ENCODE assay signal across 8 mouse cellular contexts in the genomic region with DNA sequence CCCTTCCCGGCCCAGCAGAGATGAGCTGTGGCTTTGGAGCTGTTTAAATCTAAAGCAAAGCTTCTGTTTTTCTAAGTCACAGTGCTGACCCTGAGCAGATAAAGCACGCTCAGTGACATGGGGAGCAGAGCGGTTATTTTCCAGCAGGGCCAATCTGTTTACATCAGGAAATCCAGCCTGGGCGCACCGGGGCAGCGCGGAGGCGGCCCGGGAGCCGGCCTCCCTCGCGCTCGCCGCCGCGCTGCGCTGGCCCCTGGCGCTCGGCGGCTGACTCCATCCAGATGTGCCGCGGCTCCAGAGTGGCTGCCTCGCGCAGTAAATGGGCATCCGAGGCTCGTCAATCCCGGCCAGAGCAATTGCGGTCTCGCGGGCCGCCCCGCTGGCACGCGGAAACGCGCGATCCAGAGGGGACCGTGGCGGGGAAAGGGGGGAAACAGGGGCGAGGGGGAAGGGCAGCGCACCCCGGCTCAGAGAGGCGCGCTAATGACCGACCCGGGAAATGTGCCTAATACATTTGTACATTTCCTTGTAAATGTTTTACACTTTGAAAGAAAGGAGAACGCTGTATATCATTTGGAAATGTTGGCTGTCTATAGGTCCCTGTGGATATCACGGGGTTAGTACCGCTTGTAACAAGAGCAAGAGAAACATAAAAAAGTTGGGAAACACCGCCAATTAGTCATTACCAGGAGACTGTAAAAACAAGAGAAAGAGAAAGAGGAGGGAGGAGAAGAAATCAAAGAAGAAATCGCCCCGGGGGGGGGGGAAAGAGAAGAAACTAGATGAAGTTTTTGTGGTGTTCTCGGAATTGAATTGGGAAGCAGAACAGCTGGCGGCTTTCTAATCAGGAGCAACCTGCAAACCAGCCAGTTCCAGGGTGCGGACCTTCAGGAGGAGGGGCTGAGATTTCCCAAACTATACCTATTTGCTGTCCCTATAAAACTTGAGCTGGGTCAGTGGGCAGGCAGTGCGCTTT.
DNase-seq lines count a peak whose midpoint lies in the region; ATAC-seq lines count a peak whose summit lies in the region.

No protein-coding gene starts in this region.

- ATAC-seq in hindbrain, embryonic 13.5 days (ENCODE audit: low FRiP score): peak; percentile 95
- ATAC-seq in limb, embryonic 15.5 days (ENCODE audit: insufficient number of reproducible peaks, low FRiP score, low TSS enrichment, low read depth): peak; percentile 90
- ATAC-seq in neural tube, embryonic 11.5 days (ENCODE audit: insufficient read depth, low FRiP score, low TSS enrichment): peak; percentile 86
- no peak for ATAC-seq in megakaryocyte, adult 5-6 weeks (ENCODE audit: poor library complexity, severe bottlenecking)

- peak overlapping the region; percentile 59 for H3K9ac ChIP-seq in hindbrain, embryonic 13.5 days
- H3K9ac ChIP-seq in limb, embryonic 15.5 days: peak overlapping the region; percentile 42
- H3K9ac ChIP-seq in neural tube, embryonic 11.5 days (ENCODE audit: low read length): peak overlapping the region; percentile 37

- peak overlapping the region; percentile 47 for H3K4me3 ChIP-seq in hindbrain, embryonic 13.5 days
- peak overlapping the region; percentile 47 for H3K4me3 ChIP-seq in limb, embryonic 15.5 days
- H3K4me3 ChIP-seq in neural tube, embryonic 11.5 days (ENCODE audit: low read depth, low read length): peak overlapping the region; percentile 49

- peaks cover 21% of the 10 kb centered on the region for H3K27me3 ChIP-seq in hindbrain, embryonic 13.5 days
- H3K27me3 ChIP-seq in limb, embryonic 15.5 days: no peaks in the 10 kb centered on the region
- H3K27me3 ChIP-seq in neural tube, embryonic 11.5 days (ENCODE audit: control insufficient read depth, insufficient read depth, low read length): no peaks in the 10 kb centered on the region

- peak overlapping the region; percentile 25; the same call in 1 of the 2 replicates for H3K27ac ChIP-seq in hindbrain, embryonic 13.5 days
- H3K27ac ChIP-seq in limb, embryonic 15.5 days: peak overlapping the region; percentile 95
- H3K27ac ChIP-seq in neural tube, embryonic 11.5 days (ENCODE audit: low read depth, low read length): peak overlapping the region; percentile 60

- peaks cover 14% of the 10 kb centered on the region for H3K4me1 ChIP-seq in hindbrain, embryonic 13.5 days (replicated peaks)
- H3K4me1 ChIP-seq in limb, embryonic 15.5 days: peaks cover 21% of the 10 kb centered on the region
- 0 out of 2 replicates have a peak, but pooled peaks cover 2% of the 10 kb centered on the region for H3K4me1 ChIP-seq in neural tube, embryonic 11.5 days (ENCODE audit: control insufficient read depth, insufficient read depth, low read length)

- no peaks in the 10 kb centered on the region for H3K9me3 ChIP-seq in hindbrain, embryonic 13.5 days
- no peaks in the 10 kb centered on the region for H3K9me3 ChIP-seq in limb, embryonic 15.5 days
- no peaks in the 10 kb centered on the region for H3K9me3 ChIP-seq in neural tube, embryonic 11.5 days (ENCODE audit: control insufficient read depth, low read length)

- peak; percentile 16 for DNase-seq in ES-CJ7 (ENCODE audit: low read depth, low spot score)
- DNase-seq in adrenal gland, postnatal 14 days: peak; percentile 64
- peak; percentile 79 for DNase-seq in forelimb bud, embryonic 11.5 days (ENCODE audit: low read depth, low spot score)
- DNase-seq in neural tube, embryonic 11.5 days (ENCODE audit: low spot score): peak; percentile 74
- peak; percentile 61 for DNase-seq in yolk sac, embryonic 10.5 days (ENCODE audit: low spot score)

- H3K4me2 ChIP-seq in hindbrain, embryonic 13.5 days: peak overlapping the region; percentile 84
- H3K4me2 ChIP-seq in limb, embryonic 15.5 days: peak overlapping the region; percentile 69
- H3K4me2 ChIP-seq in neural tube, embryonic 11.5 days (ENCODE audit: low read depth): peak overlapping the region; percentile 73

- H3K36me3 ChIP-seq in hindbrain, embryonic 13.5 days: no peaks in the 10 kb centered on the region
- H3K36me3 ChIP-seq in limb, embryonic 15.5 days: no peaks in the 10 kb centered on the region
- H3K36me3 ChIP-seq in neural tube, embryonic 11.5 days (ENCODE audit: control insufficient read depth, insufficient read depth, low read length): no peaks in the 10 kb centered on the region

- 1% methylated on average over 56 of the region's 56 CpGs for WGBS in hindbrain, embryonic 13.5 days
- WGBS in limb, embryonic 15.5 days: under 1% methylated on average over 56 of the region's 56 CpGs
- WGBS in neural tube, embryonic 11.5 days: under 1% methylated on average over 56 of the region's 56 CpGs

Comparison
In these comparisons a context has a peak if more than half of its experiments do, and no peak if none do; other contexts are left out.
1. DNase-seq: peak in every context shown above with its lines; median percentile 79 in forelimb bud, embryonic 11.5 days; 74 in neural tube, embryonic 11.5 days; 64 in adrenal gland, postnatal 14 days; 61 in yolk sac, embryonic 10.5 days; 16 in ES-CJ7.
2. H3K27ac ChIP-seq: peak in every context shown above with its lines; median percentile 95 in limb, embryonic 15.5 days; 60 in neural tube, embryonic 11.5 days; 25 in hindbrain, embryonic 13.5 days.